In the genomic region with DNA sequence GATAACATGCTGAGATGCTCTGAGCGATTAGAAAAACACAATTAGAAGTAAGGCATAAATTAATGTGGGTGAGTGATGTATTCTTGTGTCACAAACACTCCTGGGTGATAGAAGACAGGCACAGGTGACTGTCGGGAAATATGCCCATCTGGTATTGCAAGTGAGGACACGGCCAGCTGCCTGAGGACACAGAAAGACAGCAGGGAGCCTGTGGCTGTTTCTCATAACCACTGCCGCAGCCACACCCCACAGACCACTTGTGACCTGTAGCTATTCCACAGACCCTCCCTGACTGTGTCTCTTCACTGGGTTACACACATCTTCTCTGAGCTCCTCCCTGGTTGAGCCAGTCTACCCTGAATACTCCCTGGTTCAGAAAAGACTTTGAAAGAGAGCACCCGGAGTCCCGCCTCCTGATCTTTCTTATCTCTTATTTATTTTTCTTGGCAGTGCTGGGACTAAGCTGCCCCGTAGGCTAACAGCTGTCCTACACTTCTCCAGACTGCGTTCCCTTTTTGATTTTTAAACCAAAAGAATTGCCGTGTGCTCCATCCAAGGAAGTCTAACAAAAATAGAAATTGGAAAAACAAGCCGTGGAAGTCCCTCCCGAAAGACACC, we compare ENCODE assay signal across 14 mouse cellular contexts. TPM values are rescaled to one million over a fixed set of nuclear protein-coding genes. Genes with fewer than 3 reads are reported as not detected.
DNase-seq lines count a peak whose midpoint lies in the region; ATAC-seq and TF ChIP-seq lines count a peak whose summit lies in the region.
"Had no signal": no experiment of that assay in that cellular context is flagged by ENCODE, and none has a peak within 500 bp of the region (broad histone marks: within the 10 kb centered on the region; RNA-seq: fewer than 3 reads in every experiment).

No protein-coding gene starts in this region.

- no peaks in the 10 kb centered on the region for H3K9me3 ChIP-seq in forebrain, embryonic 11.5 days (ENCODE audit: control insufficient read depth, low read length)
- H3K9me3 ChIP-seq in forebrain, embryonic 14.5 days (replicated peaks; ENCODE audit: control insufficient read depth, low read length), result no peaks in the 10 kb centered on the region
- H3K9me3 ChIP-seq in lung, postnatal 0 days (ENCODE audit: low read length), result no peaks in the 10 kb centered on the region
- 0 out of 2 replicates have a peak, but pooled peaks cover 4% of the 10 kb centered on the region for H3K9me3 ChIP-seq in heart, embryonic 13.5 days
- no peaks in the 10 kb centered on the region for H3K9me3 ChIP-seq in stomach, embryonic 15.5 days
- H3K9me3 ChIP-seq: midbrain, embryonic 10.5 days; neural tube, embryonic 15.5 days had no signal

- peak; percentile 48 for DNase-seq in forebrain, embryonic 11.5 days (ENCODE audit: low spot score)
- no peak for DNase-seq in forebrain, embryonic 14.5 days (ENCODE audit: low spot score)
- DNase-seq in lung, postnatal 0 days (ENCODE audit: low spot score), result peak; percentile 59
- DNase-seq in lung, postnatal 14 days, result no peak
- DNase-seq in cerebellum, adult 9-11 months, result no peak
- DNase-seq in frontal cortex, postnatal 14 days (ENCODE audit: low spot score in 2 of 2), result no peak
- DNase-seq: kidney, adult 2 months; liver; thymus, postnatal 25 days had no signal

- no peak for TF ChIP-seq EP300 in lung, postnatal 0 days (IDR thresholded peaks at IDR 0.05)

- 81% methylated on average over 11 of the region's 11 CpGs for WGBS in forebrain, embryonic 11.5 days
- WGBS in forebrain, embryonic 14.5 days, result 83% methylated on average over 11 of the region's 11 CpGs
- WGBS in lung, postnatal 0 days, result 25% methylated on average over 11 of the region's 11 CpGs
- WGBS in heart, embryonic 13.5 days, result 25% methylated on average over 11 of the region's 11 CpGs
- WGBS in stomach, embryonic 15.5 days, result 33% methylated on average over 11 of the region's 11 CpGs

- H3K4me2 ChIP-seq in forebrain, embryonic 11.5 days (ENCODE audit: low read depth, low read length, severe bottlenecking), result no peak overlapping the region
- H3K4me2 ChIP-seq in forebrain, embryonic 14.5 days (ENCODE audit: low read length), result no peak overlapping the region
- peak overlapping the region; percentile 25; the same call in 1 of the 2 replicates for H3K4me2 ChIP-seq in lung, postnatal 0 days (replicated peaks; ENCODE audit: low read depth, low read length)
- H3K4me2 ChIP-seq in heart, embryonic 13.5 days, result peak overlapping the region; percentile 48
- H3K4me2 ChIP-seq in stomach, embryonic 15.5 days, result peak overlapping the region; percentile 9; the same call in 1 of the 2 replicates
- H3K4me2 ChIP-seq: embryonic facial prominence, embryonic 12.5 days; neural tube, embryonic 15.5 days had no signal

- no peak overlapping the region for H3K4me3 ChIP-seq in forebrain, embryonic 11.5 days (ENCODE audit: low read depth, low read length)
- H3K4me3 ChIP-seq in forebrain, embryonic 14.5 days (ENCODE audit: low read depth, low read length), result no peak overlapping the region
- H3K4me3 ChIP-seq in lung, postnatal 0 days (ENCODE audit: low read depth, low read length), result no peak overlapping the region
- H3K4me3 ChIP-seq in heart, embryonic 13.5 days, result no peak overlapping the region
- H3K4me3 ChIP-seq in stomach, embryonic 15.5 days (replicated peaks), result no peak overlapping the region
- H3K4me3 ChIP-seq: embryonic facial prominence, embryonic 12.5 days; midbrain, embryonic 10.5 days; neural tube, embryonic 15.5 days had no signal

- no peak overlapping the region for H3K27ac ChIP-seq in forebrain, embryonic 11.5 days (ENCODE audit: low read depth, low read length)
- no peak overlapping the region for H3K27ac ChIP-seq in forebrain, embryonic 14.5 days (ENCODE audit: low read depth, low read length)
- H3K27ac ChIP-seq in lung, postnatal 0 days (ENCODE audit: low read length), result no peak overlapping the region
- 0 out of 2 replicates have a peak overlapping the region, but pooled peaks have one; percentile 20 for H3K27ac ChIP-seq in heart, embryonic 13.5 days (replicated peaks)
- peak overlapping the region; percentile 42; the same call in 1 of the 2 replicates for H3K27ac ChIP-seq in stomach, embryonic 15.5 days
- H3K27ac ChIP-seq: embryonic facial prominence, embryonic 12.5 days; midbrain, embryonic 10.5 days; neural tube, embryonic 15.5 days had no signal

- ATAC-seq in forebrain, embryonic 11.5 days (replicated peaks; ENCODE audit: low FRiP score), result no peak
- no peak for ATAC-seq in forebrain, embryonic 14.5 days
- 0 out of 2 replicates have a peak, but pooled peaks have one; percentile 6 for ATAC-seq in lung, postnatal 0 days
- no peak for ATAC-seq in heart, embryonic 13.5 days (ENCODE audit: extremely low read depth, insufficient number of reproducible peaks, low FRiP score, low TSS enrichment)
- ATAC-seq in stomach, embryonic 15.5 days (ENCODE audit: insufficient read depth, low FRiP score, low read depth), result no peak

- H3K36me3 ChIP-seq in forebrain, embryonic 11.5 days (ENCODE audit: control insufficient read depth, insufficient read depth, low read length), result no peaks in the 10 kb centered on the region
- peaks cover 50% of the 10 kb centered on the region for H3K36me3 ChIP-seq in forebrain, embryonic 14.5 days (ENCODE audit: control insufficient read depth, insufficient read depth, low read length)
- no peaks in the 10 kb centered on the region for H3K36me3 ChIP-seq in lung, postnatal 0 days (ENCODE audit: insufficient read depth, low read length)
- peaks cover 28% of the 10 kb centered on the region for H3K36me3 ChIP-seq in heart, embryonic 13.5 days
- H3K36me3 ChIP-seq in stomach, embryonic 15.5 days, result no peaks in the 10 kb centered on the region

- no peak overlapping the region for H3K9ac ChIP-seq in forebrain, embryonic 11.5 days (ENCODE audit: low read length)
- H3K9ac ChIP-seq in forebrain, embryonic 14.5 days (ENCODE audit: low read length), result no peak overlapping the region
- no peak overlapping the region for H3K9ac ChIP-seq in lung, postnatal 0 days (replicated peaks; ENCODE audit: low read depth)
- H3K9ac ChIP-seq in heart, embryonic 13.5 days, result peak overlapping the region; percentile 57; the same call in 1 of the 2 replicates
- no peak overlapping the region for H3K9ac ChIP-seq in stomach, embryonic 15.5 days
- H3K9ac ChIP-seq: embryonic facial prominence, embryonic 12.5 days; neural tube, embryonic 15.5 days had no signal

- H3K4me1 ChIP-seq in forebrain, embryonic 11.5 days (replicated peaks; ENCODE audit: control insufficient read depth, insufficient read depth, low read length), result no peaks in the 10 kb centered on the region
- no peaks in the 10 kb centered on the region for H3K4me1 ChIP-seq in forebrain, embryonic 14.5 days (ENCODE audit: control insufficient read depth, insufficient read depth, low read length)
- H3K4me1 ChIP-seq in lung, postnatal 0 days (ENCODE audit: insufficient read depth, low read depth, low read length), result peaks cover 7% of the 10 kb centered on the region; the same call in 1 of the 2 replicates
- peaks cover 40% of the 10 kb centered on the region for H3K4me1 ChIP-seq in heart, embryonic 13.5 days
- H3K4me1 ChIP-seq in stomach, embryonic 15.5 days, result peaks cover 17% of the 10 kb centered on the region

- TF ChIP-seq CTCF in lung, postnatal 0 days (IDR thresholded peaks at IDR 0.05), result no peak

- no peaks in the 10 kb centered on the region for H3K27me3 ChIP-seq in forebrain, embryonic 11.5 days (ENCODE audit: control insufficient read depth, insufficient read depth, low read length)
- H3K27me3 ChIP-seq in forebrain, embryonic 14.5 days (replicated peaks; ENCODE audit: control insufficient read depth, insufficient read depth, low read length), result no peaks in the 10 kb centered on the region
- no peaks in the 10 kb centered on the region for H3K27me3 ChIP-seq in lung, postnatal 0 days (replicated peaks; ENCODE audit: insufficient read depth, low read length)
- H3K27me3 ChIP-seq in heart, embryonic 13.5 days (replicated peaks), result no peaks in the 10 kb centered on the region
- H3K27me3 ChIP-seq in stomach, embryonic 15.5 days (replicated peaks), result no peaks in the 10 kb centered on the region
- H3K27me3 ChIP-seq: embryonic facial prominence, embryonic 12.5 days; neural tube, embryonic 15.5 days had no signal

RNA-seq across cellular contexts. Expression of gene Tmem44, which starts 32.9 kb away (rescaled TPM):
- 26.3 and 30.4 TPM in 2 replicates for polyA plus RNA-seq in forebrain, embryonic 11.5 days (2014; fragmentation: Nextera tagmentation; extraction: Ambion mirVana)
- polyA plus RNA-seq in forebrain, embryonic 14.5 days (2014; fragmentation: Nextera tagmentation; extraction: Ambion mirVana), result 57.5 and 62.4 TPM in 2 replicates
- polyA plus RNA-seq in lung, postnatal 0 days (2015; fragmentation: Nextera tagmentation; extraction: Ambion mirVana), result 17.9 and 21.0 TPM in 2 replicates
- polyA plus RNA-seq in heart, embryonic 13.5 days (2015; fragmentation: Nextera tagmentation; extraction: Ambion mirVana), result 19.6 and 20.9 TPM in 2 replicates
- 11.7 and 13.6 TPM in 2 replicates for polyA plus RNA-seq in stomach, embryonic 15.5 days (2015; fragmentation: Nextera tagmentation; extraction: Ambion mirVana)

Comparison
In these comparisons a context has a peak if more than half of its experiments do, and no peak if none do; other contexts are left out.
1. DNase-seq: peak in forebrain, embryonic 11.5 days (single experiment) and lung, postnatal 0 days (single experiment); none in forebrain, embryonic 14.5 days (single experiment), lung, postnatal 14 days (single experiment), cerebellum, adult 9-11 months (single experiment) and frontal cortex, postnatal 14 days (0 of 2).
2. H3K27ac ChIP-seq: peak in heart, embryonic 13.5 days (single experiment) and stomach, embryonic 15.5 days (single experiment); none in forebrain, embryonic 11.5 days (single experiment), forebrain, embryonic 14.5 days (single experiment) and lung, postnatal 0 days (single experiment).
3. H3K4me2 ChIP-seq: peak in lung, postnatal 0 days (single experiment), heart, embryonic 13.5 days (single experiment) and stomach, embryonic 15.5 days (single experiment); none in forebrain, embryonic 11.5 days (single experiment) and forebrain, embryonic 14.5 days (single experiment).